Mouse (Mus musculus) MEL (cell line): ENCODE measurements at regions not wholly inside any gene's neighbourhood (a gene's known extent, or its start where the extent isn't known, plus 50 kb on each side); places are given as distances from the start of the nearest gene placed in this dataset.

Experiments used
- CHD1 ChIP-seq: IDR thresholded peaks from 2 replicates; pipeline ENCODE4 v1.6.1; 2012; ENCODE audit warnings: low read depth, mild to moderate bottlenecking, inconsistent platforms, low read length, improper control_type of control experiment
- CHD2 ChIP-seq: IDR thresholded peaks from 2 replicates; pipeline ENCODE4 v1.6.1; 2011; ENCODE audit warnings: low read length, improper control_type of control experiment
- CTCF ChIP-seq, 3 experiments: IDR thresholded peaks in 2 of 3; conservative IDR thresholded peaks in 1 of 3; 2 replicates each; pipeline ENCODE4 v1.5.1; 2011 to 2012; ENCODE audit warnings: low read length in 3 of 3, low read depth in 2 of 3, mild to moderate bottlenecking in 2 of 3, improper control_type of control experiment in 1 of 3, inconsistent platforms in 1 of 3, mixed read lengths in 1 of 3, moderate library complexity in 1 of 3; ENCODE audit not compliant: control insufficient read depth in 1 of 3, insufficient read depth in 1 of 3, poor library complexity in 1 of 3, severe bottlenecking in 1 of 3
- ELF1 ChIP-seq: IDR thresholded peaks from 2 replicates; pipeline ENCODE4 v1.6.1; 2014; ENCODE audit warnings: low read depth, mild to moderate bottlenecking, inconsistent platforms, low read length, improper control_type of control experiment, moderate library complexity
- GABPA ChIP-seq: IDR thresholded peaks from 2 replicates; pipeline ENCODE4 v1.6.1; 2012; ENCODE audit warnings: low read depth, mild to moderate bottlenecking, inconsistent platforms, low read length, improper control_type of control experiment, moderate library complexity
- HCFC1 ChIP-seq: IDR thresholded peaks from 2 replicates; pipeline ENCODE4 v1.6.1; 2012; ENCODE audit warnings: low read depth, mild to moderate bottlenecking, inconsistent platforms, low read length, improper control_type of control experiment, moderate library complexity
- MAFK ChIP-seq: IDR thresholded peaks from 2 replicates; pipeline ENCODE4 v1.6.1; 2011; ENCODE audit warnings: low read depth, mild to moderate bottlenecking, low read length, improper control_type of control experiment, borderline replicate concordance
- MEF2A ChIP-seq: IDR thresholded peaks from 2 replicates; pipeline ENCODE4 v1.6.1; 2014; ENCODE audit warnings: low read depth, mild to moderate bottlenecking, inconsistent platforms, low read length, improper control_type of control experiment; ENCODE audit not compliant: poor library complexity, insufficient replicate concordance, severe bottlenecking; ENCODE audit errors: extremely low read depth
- MYC ChIP-seq: IDR thresholded peaks from 2 replicates; pipeline ENCODE4 v1.6.1; 2011; ENCODE audit warnings: low read depth, mild to moderate bottlenecking, low read length, improper control_type of control experiment, moderate library complexity
- POLR2A ChIP-seq, 2 experiments: IDR thresholded peaks; 2 replicates each; pipeline ENCODE4 v1.6.1; 2011 to 2012; ENCODE audit warnings: low read length in 2 of 2, mild to moderate bottlenecking in 2 of 2, control low read depth in 1 of 2, improper control_type of control experiment in 1 of 2, low read depth in 1 of 2, moderate library complexity in 1 of 2; ENCODE audit not compliant: control insufficient read depth in 1 of 2, insufficient read depth in 1 of 2, poor library complexity in 1 of 2
- USF1 ChIP-seq: IDR thresholded peaks from 2 replicates; pipeline ENCODE4 v1.6.1; 2014; ENCODE audit warnings: low read depth, mild to moderate bottlenecking, inconsistent platforms, low read length, improper control_type of control experiment, moderate library complexity
- USF2 ChIP-seq, 2 experiments: IDR thresholded peaks; 2 replicates each; pipeline ENCODE4 v1.6.1; 2011 to 2012; ENCODE audit warnings: improper control_type of control experiment in 2 of 2, low read length in 2 of 2, borderline replicate concordance in 1 of 2, inconsistent platforms in 1 of 2, low read depth in 1 of 2, mild to moderate bottlenecking in 1 of 2; ENCODE audit not compliant: insufficient read depth in 1 of 2
- ZKSCAN1 ChIP-seq: IDR thresholded peaks from 2 replicates; pipeline ENCODE4 v1.6.1; 2012; ENCODE audit warnings: low read depth, mild to moderate bottlenecking, inconsistent platforms, low read length, improper control_type of control experiment, moderate library complexity
- ZMIZ1 ChIP-seq: IDR thresholded peaks from 2 replicates; pipeline ENCODE4 v1.6.1; 2012; ENCODE audit warnings: low read depth, mild to moderate bottlenecking, inconsistent platforms, low read length, improper control_type of control experiment, moderate library complexity

DNA sequence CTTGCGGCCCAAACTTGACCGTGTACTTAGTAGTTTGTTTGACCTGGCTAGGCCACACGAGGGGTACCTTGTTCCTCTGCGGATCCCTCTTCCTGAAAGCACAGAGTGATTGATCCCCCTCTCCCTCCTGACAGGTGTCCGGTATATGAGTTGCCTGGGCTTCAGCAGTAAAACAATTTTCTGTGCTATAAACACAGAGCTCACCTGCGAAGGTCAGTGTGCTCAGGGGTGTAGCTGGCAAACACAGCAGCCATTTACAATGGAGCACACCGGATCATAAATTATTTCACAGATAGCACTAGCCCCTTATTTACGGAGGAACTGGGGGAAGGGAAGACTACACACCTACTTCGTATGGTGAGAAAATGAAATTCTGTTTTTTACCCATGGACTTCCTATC is 92.5 kb upstream of the Klf4 start:
- TF ChIP-seq GABPA, result no peak
- TF ChIP-seq CHD2, result no peak
- no peak for TF ChIP-seq USF1
- TF ChIP-seq POLR2A (IDR thresholded peaks at IDR 0.05; ENCODE audit: control insufficient read depth in 1 of 2, insufficient read depth in 1 of 2, low read depth in 1 of 2, low read length in 2 of 2, poor library complexity in 1 of 2), result no peak
- no peak for TF ChIP-seq CTCF (IDR thresholded peaks at IDR 0.05 in 2 of 3, conservative IDR thresholded peaks at IDR 0.05 in 1 of 3; ENCODE audit: control insufficient read depth in 1 of 3, insufficient read depth in 1 of 3, low read depth in 2 of 3, low read length in 3 of 3, poor library complexity in 1 of 3, severe bottlenecking in 1 of 3)
- TF ChIP-seq ZKSCAN1, result no peak
- TF ChIP-seq MAFK, result no peak
- no peak for TF ChIP-seq MYC
- no peak for TF ChIP-seq CHD1
- TF ChIP-seq MEF2A, result no peak
- no peak for TF ChIP-seq HCFC1
- no peak for TF ChIP-seq ELF1
- TF ChIP-seq ZMIZ1, result no peak
- no peak for TF ChIP-seq USF2 (IDR thresholded peaks at IDR 0.05; ENCODE audit: borderline replicate concordance in 1 of 2, insufficient read depth in 1 of 2, low read depth in 1 of 2, low read length in 2 of 2)
